Mouse (Mus musculus) thymus, postnatal 25 days (tissue): ENCODE data around the gene Olfr632.
"Not testable (repeated sequence)": the region's sequence is repeated elsewhere in the genome, so short reads cannot be mapped to it uniquely, and the experiment has no call there.

Experiments used
- DNase-seq: peaks from one replicate; pipeline ENCODE4 v3.0.0; 2022

Gene Olfr632

GRCm38 (mm10) chr7:103934264-103934663, at the start of gene Olfr632:
TSS of gene Olfr632 (plus strand) at chr7:103934347.
- DNase-seq: no peak

DNA sequence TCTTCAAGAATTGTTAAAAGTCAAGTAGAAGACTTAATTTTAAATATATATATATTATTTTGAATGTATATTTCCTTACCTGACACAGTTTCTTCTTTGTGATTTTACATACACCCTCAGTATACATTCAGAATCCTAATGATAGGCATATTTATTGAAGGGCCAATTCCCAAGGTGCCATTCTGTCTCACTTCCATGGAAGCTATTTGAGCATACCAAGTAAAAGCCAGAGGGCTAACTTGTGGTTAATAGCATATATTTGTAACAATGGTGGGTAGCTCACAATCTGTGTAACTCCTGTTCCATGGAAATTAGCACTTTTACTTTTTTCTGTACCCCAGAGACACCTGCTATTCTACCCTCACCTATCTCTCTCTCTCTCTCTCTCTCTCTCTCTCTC, 48.0 kb upstream of the Olfr632 start, which contains the start of gene Olfr66:
TSS of gene Olfr66 (minus strand) at position 101 of the 400 bp plus-strand sequence.
- no peak for DNase-seq

- DNase-seq: no peak
Measured at GRCm38 (mm10) chr7:103894385-103894784, 39.8 kb upstream of the Olfr632 start, which contains the start of gene Olfr64. TSS of gene Olfr64 (minus strand) at chr7:103894485.

DNA sequence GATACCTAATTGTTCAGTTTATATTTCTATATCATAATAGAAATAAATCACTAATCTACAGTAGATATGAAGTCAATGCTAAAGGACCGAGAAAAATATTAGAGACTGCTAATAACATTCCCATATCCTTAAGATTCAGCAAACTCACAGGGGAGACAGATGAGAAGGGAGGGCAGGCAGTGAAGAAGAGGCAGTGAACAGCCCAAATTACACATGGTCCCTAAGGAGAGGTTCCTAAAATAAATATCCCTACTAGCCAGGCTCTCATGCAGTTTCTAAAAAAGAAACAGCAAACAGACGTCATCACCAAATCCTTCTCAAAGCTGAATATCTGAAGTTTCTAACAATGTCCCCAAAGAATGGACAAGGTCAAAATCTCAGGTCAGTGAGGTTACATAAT, 31.0 kb upstream of the Olfr632 start, which contains the start of gene Olfr65:
TSS of gene Olfr65 (plus strand) at position 301 of the 400 bp plus-strand sequence.
- no peak for DNase-seq

- no peak for DNase-seq
Measured at GRCm38 (mm10) chr7:103910047-103910446, 24.1 kb upstream of the Olfr632 start.

DNA sequence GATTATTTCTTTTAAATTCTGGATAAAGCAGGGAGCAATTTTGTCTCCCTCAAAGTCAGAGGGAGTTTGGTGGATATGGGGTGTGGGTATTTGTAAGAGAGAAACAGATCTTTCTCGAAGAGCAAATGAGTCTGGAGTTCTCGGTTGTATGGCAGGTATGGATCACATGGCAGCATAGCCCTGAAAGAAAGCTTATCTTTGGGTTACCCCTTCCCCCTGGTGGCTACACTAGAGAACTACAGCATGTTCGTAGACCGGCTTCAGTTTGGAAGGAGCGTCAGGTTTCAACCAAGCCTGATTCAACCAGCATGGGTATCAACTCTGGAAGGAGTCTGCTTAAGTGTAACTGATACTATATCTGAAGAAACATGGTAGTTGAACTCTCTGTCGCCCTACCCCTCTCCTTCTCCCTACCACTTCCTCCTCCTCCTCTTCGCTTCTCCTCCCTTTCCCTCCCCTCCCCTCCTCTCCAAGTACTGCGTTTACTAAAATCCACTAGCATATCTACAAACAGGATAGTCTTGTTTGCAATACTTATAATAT, 21.1 kb upstream of the Olfr632 start:
- DNase-seq: no peak

DNA sequence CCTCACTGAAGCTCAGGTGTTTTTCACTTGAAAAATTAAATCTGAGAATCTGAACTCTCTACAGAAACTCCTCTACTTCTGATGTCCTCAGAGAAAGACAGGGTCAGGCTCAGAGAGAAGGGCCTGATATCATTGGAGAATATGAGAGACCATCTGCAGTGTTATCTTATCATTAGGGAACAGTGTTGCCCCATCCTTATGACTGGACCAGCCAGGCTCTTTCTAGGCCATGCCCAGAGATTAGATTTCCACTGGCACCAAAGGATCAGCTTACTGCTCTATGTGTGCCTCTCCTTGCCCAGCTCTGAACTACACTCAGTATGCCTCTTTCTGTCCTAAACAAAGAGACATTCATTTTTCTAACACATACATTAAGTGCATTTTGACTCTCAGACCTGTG, 18.8 kb upstream of the Olfr632 start:
- no peak for DNase-seq

DNA sequence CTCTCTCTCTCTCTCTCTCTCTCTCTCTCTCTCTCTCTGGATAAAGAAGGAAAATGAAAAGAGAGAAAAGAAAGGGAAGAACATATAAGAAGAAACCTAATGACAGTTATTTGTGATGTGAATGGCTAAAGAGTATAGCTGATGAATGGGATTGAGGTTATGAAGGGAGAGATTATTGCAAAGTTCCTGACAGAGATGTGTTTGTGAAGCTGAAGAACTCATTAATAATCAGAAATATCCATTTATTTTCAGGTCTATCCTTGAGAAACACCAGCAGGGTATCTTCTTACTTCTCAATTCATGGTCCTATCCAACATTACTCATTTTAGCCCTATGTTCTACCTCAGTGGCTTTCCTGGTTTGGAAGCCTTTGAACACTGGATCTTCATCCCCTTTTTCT, 5.6 kb upstream of the Olfr632 start, which contains the start of gene Olfr631:
TSS of gene Olfr631 (plus strand) at position 301 of the 400 bp plus-strand sequence.
- DNase-seq: no peak

- DNase-seq: peak; percentile 32
Measured at GRCm38 (mm10) chr7:103942730-103943129, 8.6 kb downstream of the Olfr632 start.

GRCm38 (mm10) chr7:103944137-103944536, 10.0 kb downstream of the Olfr632 start, which contains the start of gene Olfr633:
TSS of gene Olfr633 (plus strand) at chr7:103944437.
- no peak for DNase-seq

DNA sequence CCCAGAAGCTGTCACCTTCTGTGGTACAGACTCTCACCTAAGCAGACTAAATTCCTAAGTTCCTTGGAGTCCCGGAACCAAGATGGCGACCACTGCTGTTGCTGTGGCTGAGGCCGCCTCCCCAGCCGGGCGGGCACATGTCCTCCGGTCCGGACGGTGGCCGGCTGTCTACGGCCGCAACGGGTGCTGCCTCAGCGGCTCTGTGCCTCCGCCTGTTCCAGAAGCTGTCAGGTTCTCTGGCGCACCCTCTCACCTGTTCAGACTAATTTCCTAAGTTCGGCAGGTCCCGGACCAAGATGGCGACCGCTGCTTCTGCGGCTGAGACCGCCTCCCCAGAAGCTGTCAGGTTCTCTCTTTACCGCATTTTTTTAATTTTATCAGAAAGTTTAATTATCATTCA, 32.7 kb downstream of the Olfr632 start:
- DNase-seq: not testable (repeated sequence)

- DNase-seq: no peak
Measured at GRCm38 (mm10) chr7:103970852-103971251, 36.7 kb downstream of the Olfr632 start, which contains the start of gene Olfr635. TSS of gene Olfr635 (plus strand) at chr7:103971152.

DNA sequence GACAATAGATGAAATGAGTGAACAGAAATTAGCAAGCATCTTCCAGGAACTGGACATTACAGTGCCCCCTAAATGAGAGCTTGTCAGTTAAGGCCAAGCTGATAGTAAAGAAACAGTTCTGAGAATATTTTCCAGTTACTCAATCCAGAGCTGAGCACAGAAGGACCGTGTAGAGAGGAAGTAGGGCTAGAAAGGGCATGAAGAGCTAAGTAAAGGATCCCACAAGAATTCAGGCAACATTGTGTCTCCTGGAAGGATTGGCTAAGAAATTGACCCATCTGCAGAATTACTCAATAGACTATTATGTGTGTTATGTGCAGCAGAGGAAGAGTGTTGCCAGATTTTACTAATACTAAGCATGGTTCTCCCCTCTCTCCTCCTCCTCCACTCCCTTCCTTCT, 37.6 kb downstream of the Olfr632 start:
- no peak for DNase-seq
